Comparison of ENCODE assay signal across 10 mouse cellular contexts in the genomic region with DNA sequence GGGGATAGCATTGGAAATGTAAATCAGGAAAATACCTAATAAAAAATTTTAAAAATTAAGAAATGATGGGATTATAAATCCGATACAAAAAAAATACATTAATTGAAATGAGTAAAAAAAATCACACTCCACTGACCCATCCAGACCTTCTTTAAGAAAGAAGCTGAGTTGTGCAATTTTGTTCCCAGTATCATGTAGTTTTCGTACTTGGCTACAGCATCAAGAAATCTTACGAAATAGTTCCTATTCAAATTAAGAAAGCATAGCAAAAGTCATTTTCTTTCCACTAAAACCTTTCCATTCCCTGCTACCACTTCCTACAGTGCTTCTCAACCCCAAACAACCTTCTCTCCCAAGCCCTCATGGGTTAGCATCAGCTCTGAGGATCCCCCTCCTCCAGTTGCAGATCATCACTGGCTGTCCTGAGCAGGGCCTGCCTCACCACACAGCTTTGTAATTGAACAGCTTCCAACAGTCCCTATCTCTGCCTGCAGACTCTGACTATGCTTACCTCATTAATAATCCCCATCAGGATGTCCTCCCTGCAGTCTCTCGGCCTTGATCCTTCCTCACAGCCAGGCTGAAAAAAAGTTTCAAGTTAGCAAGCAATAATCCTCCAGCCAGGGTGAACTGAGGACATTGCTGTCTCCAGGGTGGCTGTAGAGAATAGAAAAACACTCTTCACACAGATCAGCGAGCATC.
DNase-seq lines count a peak whose midpoint lies in the region; ATAC-seq and TF ChIP-seq lines count a peak whose summit lies in the region.
"Had no signal": no experiment of that assay in that cellular context is flagged by ENCODE, and none has a peak within 500 bp of the region (broad histone marks: within the 10 kb centered on the region; RNA-seq: fewer than 3 reads in every experiment).

No protein-coding gene starts in this region.

- peak; percentile 64 for ATAC-seq in cerebellum, adult (ENCODE audit: insufficient number of reproducible peaks, low FRiP score, low TSS enrichment)
- ATAC-seq in lung, embryonic 15.5 days (ENCODE audit: borderline replicate concordance, extremely low read depth, low FRiP score, low TSS enrichment), result peak; percentile 84
- ATAC-seq in liver, postnatal 0 days, result no peak

- no peak overlapping the region for H3K27ac ChIP-seq in lung, embryonic 15.5 days
- H3K27ac ChIP-seq in liver, postnatal 0 days (ENCODE audit: low read depth), result no peak overlapping the region
- H3K27ac ChIP-seq: kidney, postnatal 0 days; limb, embryonic 12.5 days had no signal

- H3K27me3 ChIP-seq in lung, embryonic 15.5 days, result no peaks in the 10 kb centered on the region
- no peaks in the 10 kb centered on the region for H3K27me3 ChIP-seq in liver, postnatal 0 days (ENCODE audit: insufficient read depth, low read length)
- H3K27me3 ChIP-seq: limb, embryonic 12.5 days had no signal

- no peak for TF ChIP-seq EP300 in liver, postnatal 0 days (IDR thresholded peaks at IDR 0.05; ENCODE audit: low read depth)

- H3K36me3 ChIP-seq in lung, embryonic 15.5 days, result no peaks in the 10 kb centered on the region
- no peaks in the 10 kb centered on the region for H3K36me3 ChIP-seq in liver, postnatal 0 days (replicated peaks; ENCODE audit: insufficient read depth, low read length)
- H3K36me3 ChIP-seq: limb, embryonic 12.5 days had no signal

- H3K4me2 ChIP-seq in lung, embryonic 15.5 days, result no peak overlapping the region
- H3K4me2 ChIP-seq in liver, postnatal 0 days (ENCODE audit: low read depth, low read length), result no peak overlapping the region
- H3K4me2 ChIP-seq: limb, embryonic 12.5 days had no signal

- H3K4me1 ChIP-seq in lung, embryonic 15.5 days, result no peaks in the 10 kb centered on the region
- no peaks in the 10 kb centered on the region for H3K4me1 ChIP-seq in liver, postnatal 0 days (ENCODE audit: insufficient read depth)
- H3K4me1 ChIP-seq: limb, embryonic 12.5 days had no signal

- 50% methylated on average over 5 of the region's 5 CpGs for WGBS in lung, embryonic 15.5 days
- WGBS in liver, postnatal 0 days (ENCODE audit: insufficient replicate concordance), result 63% methylated on average over 5 of the region's 5 CpGs

- H3K9ac ChIP-seq in lung, embryonic 15.5 days, result no peak overlapping the region
- no peak overlapping the region for H3K9ac ChIP-seq in liver, postnatal 0 days (replicated peaks)
- H3K9ac ChIP-seq: limb, embryonic 12.5 days had no signal

- no peak for TF ChIP-seq CTCF in liver, postnatal 0 days (IDR thresholded peaks at IDR 0.05; ENCODE audit: low read depth)

- no peak for DNase-seq in cerebellum, adult 11 months
- DNase-seq in lung, postnatal 4 days, result no peak
- DNase-seq in heart, postnatal 10 days, result peak; percentile 1 to 2
- DNase-seq in ovary, postnatal 36 days (ENCODE audit: low spot score), result peak; percentile 12
- DNase-seq in liver, postnatal 0 days, result no peak
- DNase-seq in left cerebral cortex, adult 18-20 months (ENCODE audit: low spot score in 2 of 2), result no peak

- no peaks in the 10 kb centered on the region for H3K9me3 ChIP-seq in lung, embryonic 15.5 days
- H3K9me3 ChIP-seq in liver, postnatal 0 days (ENCODE audit: low read length), result no peaks in the 10 kb centered on the region
- H3K9me3 ChIP-seq: limb, embryonic 12.5 days had no signal

- no peak overlapping the region for H3K4me3 ChIP-seq in lung, embryonic 15.5 days
- H3K4me3 ChIP-seq in liver, postnatal 0 days (ENCODE audit: low read depth, low read length), result no peak overlapping the region
- H3K4me3 ChIP-seq: limb, embryonic 12.5 days had no signal

- intact Hi-C loops in heart, postnatal 10 days (cut with DNase I), result no loop called here

Comparison
In these comparisons a context has a peak if more than half of its experiments do, and no peak if none do; other contexts are left out.
1. DNase-seq: peak in heart, postnatal 10 days (2 of 2) and ovary, postnatal 36 days (single experiment); none in cerebellum, adult 11 months (single experiment), lung, postnatal 4 days (0 of 2), liver, postnatal 0 days (single experiment) and left cerebral cortex, adult 18-20 months (0 of 2).